Mouse (Mus musculus): ENCODE results near the gene Slc4a11. TPM values are rescaled to one million over a fixed set of nuclear protein-coding genes. Genes with fewer than 3 reads are reported as not detected.

Slc4a11 gene
- 1 to 10 TPM in 9 of 26 experiments, under 1 TPM in 14, not detected in 3; 0.22 to 3.4 (median 0.79) TPM for total RNA-seq (2018; cell fraction: chromatin; rRNA removed)
- total RNA-seq (2018; cell fraction: cytosol; rRNA removed) = under 1 TPM in 25 of 26 experiments, not detected in 1; 0.03 to 0.76 (median 0.16) TPM
- 1 to 10 TPM in 7 of 26 experiments, under 1 TPM in 16, not detected in 3; 0.15 to 3.5 (median 0.68) TPM for total RNA-seq (2018; cell fraction: nucleus; rRNA removed)
- polyA plus RNA-seq (2018) = 0.10 to 0.53 TPM (median 0.38 TPM) in 3 replicates

GRCm38 (mm10) chr2:130697153-130697810 is at the start of gene Slc4a11:
Gene Slc4a11 (minus strand): TSS chr2:130697519.
- under 1% methylated on average over 65 of the region's 65 CpGs for WGBS (ENCODE audit: missing documents)
- no peaks in the 10 kb centered on the region for H3K79me2 ChIP-seq (ENCODE audit: inconsistent target)

GRCm38 (mm10) chr2:130743576-130743975 is 46.3 kb upstream of the Slc4a11 start:
- Histone ChIP-seq H3K36me3 (ENCODE audit: inconsistent target) (peaks cover 84% of the 10 kb centered on the region), H3K27ac (no peak overlapping the region), H3K79me2 (ENCODE audit: inconsistent target) (no peaks in the 10 kb centered on the region), H3K4me3 (ENCODE audit: inconsistent target) (no peak overlapping the region)
- 94% methylated on average over 1 of the region's 1 CpGs for WGBS (ENCODE audit: missing documents)

More at GRCm38 (mm10) chr2:130697153-130697810, at the start of gene Slc4a11:
- Histone ChIP-seq H3K4me3 (ENCODE audit: inconsistent target) (no peak within 1 kb of the TSS), H3K36me3 (ENCODE audit: inconsistent target) (no peaks in the 10 kb centered on the region), H3K27ac (no peak within 1 kb of the TSS)

- H3K36me3 ChIP-seq (ENCODE audit: inconsistent target) = peaks cover 81% of the 10 kb centered on the region
- 91% methylated on average over 4 of the region's 4 CpGs for WGBS (ENCODE audit: missing documents)
- no peaks in the 10 kb centered on the region for H3K79me2 ChIP-seq (ENCODE audit: inconsistent target)
- no peak overlapping the region for H3K4me3 ChIP-seq (ENCODE audit: inconsistent target)
- H3K27ac ChIP-seq = no peak overlapping the region
Observed at GRCm38 (mm10) chr2:130740096-130740495, 42.8 kb upstream of the Slc4a11 start.

GRCm38 (mm10) chr2:130738019-130738418 is 40.7 kb upstream of the Slc4a11 start:
- Histone ChIP-seq H3K36me3 (ENCODE audit: inconsistent target) (peaks cover 72% of the 10 kb centered on the region), H3K79me2 (ENCODE audit: inconsistent target) (no peaks in the 10 kb centered on the region), H3K4me3 (ENCODE audit: inconsistent target) (no peak overlapping the region), H3K27ac (no peak overlapping the region)
- 96% methylated on average over 6 of the region's 6 CpGs for WGBS (ENCODE audit: missing documents)

GRCm38 (mm10) chr2:130735281-130735680 is 38.0 kb upstream of the Slc4a11 start:
- no peaks in the 10 kb centered on the region for H3K79me2 ChIP-seq (ENCODE audit: inconsistent target)
- no peak overlapping the region for H3K4me3 ChIP-seq (ENCODE audit: inconsistent target)
- no peak overlapping the region for H3K27ac ChIP-seq
- 87% methylated on average over 5 of the region's 5 CpGs for WGBS (ENCODE audit: missing documents)
- peaks cover 51% of the 10 kb centered on the region for H3K36me3 ChIP-seq (ENCODE audit: inconsistent target)

- no peaks in the 10 kb centered on the region for H3K79me2 ChIP-seq (ENCODE audit: inconsistent target)
- 91% methylated on average over 2 of the region's 3 CpGs for WGBS (ENCODE audit: missing documents)
- H3K4me3 ChIP-seq (ENCODE audit: inconsistent target) = no peak overlapping the region
- H3K27ac ChIP-seq = no peak overlapping the region
- H3K36me3 ChIP-seq (ENCODE audit: inconsistent target) = peaks cover 32% of the 10 kb centered on the region
Observed at GRCm38 (mm10) chr2:130733444-130733843, 36.1 kb upstream of the Slc4a11 start.

GRCm38 (mm10) chr2:130731855-130732254 is 34.5 kb upstream of the Slc4a11 start:
- Histone ChIP-seq H3K27ac (peak overlapping the region; percentile 52; the same call in 1 of the 2 replicates), H3K79me2 (ENCODE audit: inconsistent target) (no peaks in the 10 kb centered on the region), H3K36me3 (ENCODE audit: inconsistent target) (peaks cover 23% of the 10 kb centered on the region), H3K4me3 (ENCODE audit: inconsistent target) (no peak overlapping the region)
- WGBS (ENCODE audit: missing documents) = 91% methylated on average over 5 of the region's 5 CpGs

- no peaks in the 10 kb centered on the region for H3K79me2 ChIP-seq (ENCODE audit: inconsistent target)
- H3K4me3 ChIP-seq (ENCODE audit: inconsistent target) = no peak overlapping the region
- H3K36me3 ChIP-seq (ENCODE audit: inconsistent target) = peaks cover 23% of the 10 kb centered on the region
- 31% methylated on average over 9 of the region's 9 CpGs for WGBS (ENCODE audit: missing documents)
- H3K27ac ChIP-seq = peak overlapping the region; percentile 52
Observed at GRCm38 (mm10) chr2:130730746-130731145, 33.4 kb upstream of the Slc4a11 start.

- Histone ChIP-seq H3K36me3 (ENCODE audit: inconsistent target) (peaks cover 27% of the 10 kb centered on the region), H3K27ac (peak overlapping the region; percentile 52), H3K79me2 (ENCODE audit: inconsistent target) (no peaks in the 10 kb centered on the region), H3K4me3 (ENCODE audit: inconsistent target) (no peak overlapping the region)
- 93% methylated on average over 2 of the region's 2 CpGs for WGBS (ENCODE audit: missing documents)
Observed at GRCm38 (mm10) chr2:130728906-130729585, 31.7 kb upstream of the Slc4a11 start.

- WGBS (ENCODE audit: missing documents) = 100% methylated on average over 1 of the region's 1 CpGs
- Histone ChIP-seq H3K4me3 (ENCODE audit: inconsistent target) (no peak overlapping the region), H3K36me3 (ENCODE audit: inconsistent target) (peaks cover 40% of the 10 kb centered on the region), H3K27ac (peak overlapping the region; percentile 52), H3K79me2 (ENCODE audit: inconsistent target) (no peaks in the 10 kb centered on the region)
Observed at GRCm38 (mm10) chr2:130727752-130728151, 30.4 kb upstream of the Slc4a11 start.

GRCm38 (mm10) chr2:130724369-130724768 is 27.1 kb upstream of the Slc4a11 start:
- Histone ChIP-seq H3K27ac (no peak overlapping the region), H3K4me3 (ENCODE audit: inconsistent target) (no peak overlapping the region), H3K36me3 (ENCODE audit: inconsistent target) (peaks cover 54% of the 10 kb centered on the region), H3K79me2 (ENCODE audit: inconsistent target) (no peaks in the 10 kb centered on the region)
- 91% methylated on average over 4 of the region's 4 CpGs for WGBS (ENCODE audit: missing documents)

GRCm38 (mm10) chr2:130717951-130718350 is 20.6 kb upstream of the Slc4a11 start:
- WGBS (ENCODE audit: missing documents) = 92% methylated on average over 6 of the region's 6 CpGs
- H3K4me3 ChIP-seq (ENCODE audit: inconsistent target) = no peak overlapping the region
- H3K27ac ChIP-seq = no peak overlapping the region
- H3K79me2 ChIP-seq (ENCODE audit: inconsistent target) = no peaks in the 10 kb centered on the region
- peaks cover 48% of the 10 kb centered on the region for H3K36me3 ChIP-seq (ENCODE audit: inconsistent target)

GRCm38 (mm10) chr2:130707057-130707456 is 9.7 kb upstream of the Slc4a11 start:
- WGBS (ENCODE audit: missing documents) = 10% methylated on average over 10 of the region's 10 CpGs
- H3K4me3 ChIP-seq (ENCODE audit: inconsistent target) = no peak overlapping the region
- peaks cover 31% of the 10 kb centered on the region for H3K36me3 ChIP-seq (ENCODE audit: inconsistent target)
- H3K79me2 ChIP-seq (ENCODE audit: inconsistent target) = no peaks in the 10 kb centered on the region
- H3K27ac ChIP-seq = no peak overlapping the region

GRCm38 (mm10) chr2:130706602-130707001 is 9.3 kb upstream of the Slc4a11 start:
- H3K27ac ChIP-seq = no peak overlapping the region
- H3K36me3 ChIP-seq (ENCODE audit: inconsistent target) = peaks cover 26% of the 10 kb centered on the region
- H3K79me2 ChIP-seq (ENCODE audit: inconsistent target) = no peaks in the 10 kb centered on the region
- 86% methylated on average over 4 of the region's 4 CpGs for WGBS (ENCODE audit: missing documents)
- no peak overlapping the region for H3K4me3 ChIP-seq (ENCODE audit: inconsistent target)

- Histone ChIP-seq H3K4me3 (ENCODE audit: inconsistent target) (no peak overlapping the region), H3K79me2 (ENCODE audit: inconsistent target) (no peaks in the 10 kb centered on the region), H3K36me3 (ENCODE audit: inconsistent target) (peaks cover 15% of the 10 kb centered on the region; the same call in 1 of the 2 replicates), H3K27ac (no peak overlapping the region)
- WGBS (ENCODE audit: missing documents) = 87% methylated on average over 6 of the region's 6 CpGs
Observed at GRCm38 (mm10) chr2:130705178-130705577, 7.9 kb upstream of the Slc4a11 start.
